Mouse (Mus musculus) intestine, embryonic 14.5 days (tissue): ENCODE results near the gene Plin5. TPM values are rescaled to one million over a fixed set of nuclear protein-coding genes. Genes with fewer than 3 reads are reported as not detected.

Experiments
- ATAC-seq: fragments of 200-750 bp; cut with Nextera tagmentation; replicated peaks from 2 replicates; pipeline ENCODE4 v1.8.0; 2017; ENCODE audit warnings: low read depth, moderate number of reproducible peaks, moderate TSS enrichment, moderate library complexity; ENCODE audit not compliant: low FRiP score, low TSS enrichment
- DNase-seq: peaks from one replicate; pipeline ENCODE4 v3.0.0-alpha.2; 2018; ENCODE audit warnings: low spot score
- H3K27ac ChIP-seq: fragments of 300-500 bp; sonication (generic); 2 replicates; pipeline ENCODE4 v1.5.1; 2014; ENCODE audit warnings: low read depth, mild to moderate bottlenecking, control low read depth
- H3K27me3 ChIP-seq: fragments of 300-500 bp; sonication (generic); replicated peaks from 2 replicates; pipeline ENCODE4 v1.6.1; 2014; ENCODE audit warnings: low read length, control low read depth; ENCODE audit not compliant: control insufficient read depth, insufficient read depth
- H3K36me3 ChIP-seq: fragments of 300-500 bp; sonication (generic); 2 replicates; pipeline ENCODE4 v1.6.1; 2014; ENCODE audit warnings: low read length, control low read depth; ENCODE audit not compliant: control insufficient read depth, insufficient read depth
- H3K4me1 ChIP-seq: fragments of 300-500 bp; sonication (generic); replicated peaks from 2 replicates; pipeline ENCODE4 v1.6.1; 2014; ENCODE audit warnings: low read length, control low read depth, mixed read lengths; ENCODE audit not compliant: control insufficient read depth, insufficient read depth
- H3K4me2 ChIP-seq: fragments of 300-500 bp; sonication (generic); 2 replicates; pipeline ENCODE4 v1.6.1; 2014; ENCODE audit warnings: low read length
- H3K4me3 ChIP-seq: fragments of 300-500 bp; sonication (generic); 2 replicates; pipeline ENCODE4 v1.5.1; 2014; ENCODE audit warnings: low read depth, low read length, control low read depth, mixed read lengths
- H3K9ac ChIP-seq: fragments of 300-500 bp; sonication (generic); 2 replicates; pipeline ENCODE4 v1.6.1; 2014; ENCODE audit warnings: mild to moderate bottlenecking, low read length
- H3K9me3 ChIP-seq: fragments of 300-500 bp; sonication (generic); 2 replicates; pipeline ENCODE4 v1.6.1; 2016; ENCODE audit warnings: low read length, control low read depth; ENCODE audit not compliant: control insufficient read depth
- WGBS: fragments of 180-500 bp; shearing (Covaris S2); extraction: QIAGEN DNeasy Blood & Tissue Kit; methylation state at CpG from one replicate; pipeline ENCODE4 v1.1.7; 2014; 5-methylcytosine and 5-hydroxymethylcytosine counted together
- polyA plus RNA-seq: library from polyadenylated mRNA; unstranded; fragments of >200 nt; fragmentation: Nextera tagmentation; extraction: Ambion mirVana; gene quantifications from 2 replicates; pipeline ENCODE4 v1.2.1, GENCODE M21; 2014

Gene Plin5
- polyA plus RNA-seq, 1 experiment from 2014 or later: 0.58 TPM

GRCm38 (mm10) chr17:56116193-56116592 lies 1.2 kb downstream of the Plin5 start:
- ATAC-seq (no peak), DNase-seq (peak; percentile 50)
- Histone ChIP-seq H3K4me3 (no peak overlapping the region), H3K27me3 (peaks cover 32% of the 10 kb centered on the region), H3K9me3 (no peaks in the 10 kb centered on the region), H3K4me2 (no peak overlapping the region), H3K4me1 (no peaks in the 10 kb centered on the region; the same call in 1 of the 2 replicates), H3K27ac (no peak overlapping the region), H3K36me3 (no peaks in the 10 kb centered on the region), H3K9ac (no peak overlapping the region)
- 80% methylated on average over 10 of the region's 10 CpGs for WGBS

DNA sequence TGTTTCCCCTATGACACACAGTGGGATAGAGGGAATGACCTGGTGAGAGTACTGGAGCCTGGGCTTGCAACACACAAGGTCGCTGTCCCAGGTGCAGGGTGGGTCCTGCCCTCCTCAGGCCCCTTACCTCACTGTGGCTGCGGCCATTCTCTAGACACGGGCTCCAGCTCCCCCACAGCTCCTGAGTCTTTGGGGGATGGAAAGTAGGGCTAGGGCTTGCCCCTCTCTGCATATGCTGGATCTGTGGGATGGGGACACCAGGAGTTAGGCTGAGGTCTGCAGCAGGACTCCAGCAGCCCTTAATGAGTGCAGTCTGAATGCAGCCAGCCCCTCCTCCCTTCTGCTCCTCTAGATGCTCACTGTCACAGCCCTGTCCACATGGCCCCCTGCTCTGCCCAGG lies 4.7 kb downstream of the Plin5 start:
- Histone ChIP-seq H3K9ac (no peak overlapping the region), H3K4me2 (no peak overlapping the region), H3K4me1 (no peaks in the 10 kb centered on the region), H3K4me3 (no peak overlapping the region), H3K9me3 (no peaks in the 10 kb centered on the region), H3K27me3 (no peaks in the 10 kb centered on the region; the same call in 1 of the 2 replicates), H3K36me3 (peaks cover 2% of the 10 kb centered on the region; the same call in 1 of the 2 replicates), H3K27ac (no peak overlapping the region)
- WGBS: 67% methylated on average over 3 of the region's 3 CpGs
- ATAC-seq (no peak), DNase-seq (no peak)

DNA sequence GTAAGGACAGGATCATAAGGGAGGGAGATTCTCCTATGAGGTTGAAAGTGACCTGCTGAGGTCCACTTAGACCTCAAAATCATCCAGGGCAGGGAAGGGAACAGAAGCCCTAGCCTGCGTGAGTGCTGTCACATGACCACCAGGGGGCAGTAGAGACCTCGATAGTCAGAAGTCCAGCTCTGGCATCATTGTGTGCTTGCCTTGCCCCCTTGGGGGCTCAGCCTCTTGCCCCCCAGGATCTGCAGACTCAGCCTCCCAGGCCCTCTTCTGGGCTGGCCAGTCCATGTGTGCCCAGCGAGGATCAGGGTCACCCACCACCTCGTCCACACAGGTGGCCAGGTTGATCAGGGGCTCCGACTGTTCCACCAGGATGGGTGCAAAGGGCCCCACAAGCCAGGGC lies 5.5 kb downstream of the Plin5 start:
- DNase-seq (peak; percentile 81), ATAC-seq (0 out of 2 replicates have a peak, but pooled peaks have one; percentile 17)
- H3K4me1 ChIP-seq: no peaks in the 10 kb centered on the region
- 49% methylated on average over 5 of the region's 5 CpGs for WGBS
- no peak overlapping the region for H3K9ac ChIP-seq
- no peak overlapping the region for H3K4me3 ChIP-seq
- H3K4me2 ChIP-seq: no peak overlapping the region
- H3K36me3 ChIP-seq: peaks cover 2% of the 10 kb centered on the region; the same call in 1 of the 2 replicates
- H3K27ac ChIP-seq: no peak overlapping the region
- no peaks in the 10 kb centered on the region for H3K9me3 ChIP-seq
- H3K27me3 ChIP-seq: no peaks in the 10 kb centered on the region; the same call in 1 of the 2 replicates

- Histone ChIP-seq H3K9me3 (no peaks in the 10 kb centered on the region), H3K9ac (no peak overlapping the region), H3K4me1 (no peaks in the 10 kb centered on the region), H3K4me2 (no peak overlapping the region), H3K4me3 (no peak overlapping the region), H3K27me3 (no peaks in the 10 kb centered on the region), H3K27ac (no peak overlapping the region), H3K36me3 (peaks cover 2% of the 10 kb centered on the region; the same call in 1 of the 2 replicates)
- DNase-seq: no peak
- 62% methylated on average over 1 of the region's 1 CpGs for WGBS
- no peak for ATAC-seq
Measured at GRCm38 (mm10) chr17:56111021-56111420, 6.4 kb downstream of the Plin5 start.

DNA sequence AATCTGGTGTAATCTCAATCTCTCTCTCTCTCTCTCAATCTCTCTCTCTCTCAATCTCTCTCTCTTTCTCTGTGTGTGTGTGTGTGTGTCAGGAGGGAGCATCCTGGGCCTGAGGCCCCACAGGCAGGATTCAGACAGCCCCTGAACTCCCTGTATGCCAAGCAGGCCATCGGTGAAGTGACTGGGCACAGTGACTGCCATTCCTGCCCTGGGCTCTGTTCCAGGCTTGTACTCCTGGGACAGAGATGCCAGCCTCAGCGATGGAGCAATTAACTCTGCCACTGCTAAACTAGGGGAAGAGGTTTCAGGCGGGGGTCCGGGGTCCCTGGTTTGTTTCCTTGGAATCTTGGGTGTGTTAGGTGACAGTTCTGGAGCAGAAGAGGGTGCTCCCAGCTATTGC lies 6.8 kb downstream of the Plin5 start:
- 75% methylated on average over 4 of the region's 4 CpGs for WGBS
- no peaks in the 10 kb centered on the region for H3K27me3 ChIP-seq
- no peak overlapping the region for H3K9ac ChIP-seq
- H3K36me3 ChIP-seq: peaks cover 2% of the 10 kb centered on the region; the same call in 1 of the 2 replicates
- H3K4me3 ChIP-seq: no peak overlapping the region
- ATAC-seq (no peak), DNase-seq (no peak)
- no peaks in the 10 kb centered on the region for H3K9me3 ChIP-seq
- H3K4me2 ChIP-seq: no peak overlapping the region
- H3K4me1 ChIP-seq: no peaks in the 10 kb centered on the region
- H3K27ac ChIP-seq: no peak overlapping the region

- H3K4me2 ChIP-seq: no peak within 1 kb of the TSS
- H3K27ac ChIP-seq: no peak within 1 kb of the TSS
- H3K9ac ChIP-seq: no peak within 1 kb of the TSS
- H3K9me3 ChIP-seq: no peaks in the 10 kb centered on the region
- no peaks in the 10 kb centered on the region for H3K27me3 ChIP-seq
- H3K36me3 ChIP-seq: peaks cover 2% of the 10 kb centered on the region; the same call in 1 of the 2 replicates
- 55% methylated on average over 10 of the region's 10 CpGs for WGBS
- no peaks in the 10 kb centered on the region for H3K4me1 ChIP-seq
- DNase-seq (no peak), ATAC-seq (no peak)
- H3K4me3 ChIP-seq: no peak within 1 kb of the TSS
Measured at GRCm38 (mm10) chr17:56109219-56110051, 8.0 kb downstream of the Plin5 start, which contains the start of gene Plin4. Gene Plin4, minus strand, starts transcription at chr17:56109803.

DNA sequence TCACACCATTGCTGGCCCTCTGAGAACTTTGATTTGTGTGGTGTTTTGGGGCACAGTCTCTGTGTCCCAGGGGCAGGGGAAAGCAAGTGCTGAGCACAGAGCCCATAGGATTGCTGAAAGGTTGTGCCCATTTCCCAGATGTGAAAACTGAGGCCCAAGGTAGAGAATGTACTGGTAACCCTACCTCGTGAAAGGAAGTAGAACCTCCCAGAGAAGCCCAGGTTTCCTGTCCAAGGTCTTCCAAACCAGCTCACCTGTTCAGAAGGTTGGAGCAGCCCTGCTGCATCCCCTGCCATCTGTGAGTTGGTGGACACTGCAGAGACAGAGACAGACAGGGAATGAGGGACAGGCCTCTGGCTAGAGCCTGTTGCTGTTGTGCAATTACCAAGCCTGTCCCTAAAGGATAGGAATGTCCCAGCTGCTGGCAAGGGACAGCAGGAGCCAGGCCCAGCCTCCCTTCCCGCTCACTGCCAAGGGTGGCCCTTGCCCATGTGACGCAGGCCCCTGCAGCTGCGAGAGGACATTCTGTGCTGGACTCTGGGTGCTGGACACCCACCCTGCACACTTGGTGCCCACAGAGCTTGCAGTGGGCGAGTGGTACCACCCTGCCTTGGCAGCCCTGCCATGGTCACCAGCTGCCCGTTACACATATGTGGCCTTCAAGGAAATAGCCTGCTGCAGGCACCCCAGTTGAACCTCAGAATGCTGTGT lies 8.9 kb downstream of the Plin5 start:
- Histone ChIP-seq H3K27me3 (no peaks in the 10 kb centered on the region), H3K36me3 (peaks cover 8% of the 10 kb centered on the region; the same call in 1 of the 2 replicates), H3K9me3 (no peaks in the 10 kb centered on the region), H3K4me2 (no peak overlapping the region), H3K9ac (no peak overlapping the region), H3K4me3 (no peak overlapping the region), H3K27ac (no peak overlapping the region), H3K4me1 (no peaks in the 10 kb centered on the region)
- ATAC-seq: no peak
- no peak for DNase-seq
- WGBS: 72% methylated on average over 6 of the region's 6 CpGs

- Histone ChIP-seq H3K9me3 (no peaks in the 10 kb centered on the region), H3K4me1 (no peaks in the 10 kb centered on the region), H3K4me3 (no peak overlapping the region), H3K27me3 (no peaks in the 10 kb centered on the region), H3K4me2 (no peak overlapping the region), H3K9ac (no peak overlapping the region), H3K27ac (no peak overlapping the region), H3K36me3 (peaks cover 14% of the 10 kb centered on the region)
- WGBS: 70% methylated on average over 2 of the region's 2 CpGs
- ATAC-seq (0 out of 2 replicates have a peak, but pooled peaks have one; percentile 7), DNase-seq (no peak)
Measured at GRCm38 (mm10) chr17:56107736-56108135, 9.7 kb downstream of the Plin5 start.
